Mouse (Mus musculus) cerebellum, adult 2 months (tissue): ENCODE measurements at regions not wholly inside any gene's neighbourhood (a gene's known extent, or its start where the extent isn't known, plus 50 kb on each side); places are given as distances from the start of the nearest gene placed in this dataset.

ENCODE experiments used
- CTCF ChIP-seq: fragments of 200-500 bp; IDR thresholded peaks from 2 replicates; pipeline ENCODE4 v1.5.1; 2011; ENCODE audit warnings: low read depth, mild to moderate bottlenecking, control low read depth, low read length, moderate library complexity, borderline replicate concordance; ENCODE audit not compliant: insufficient read depth
- POLR2A ChIP-seq: fragments of 200-500 bp; IDR thresholded peaks from 2 replicates; pipeline ENCODE4 v1.6.1; 2011; ENCODE audit warnings: low read length, control low read depth, borderline replicate concordance; ENCODE audit not compliant: insufficient read depth

- TF ChIP-seq CTCF (no peak), POLR2A (no peak)
These were observed 165.7 kb downstream of the Rps24 start for GRCm38 (mm10) chr14:24652591-24652990.
